Mouse (Mus musculus) liver, embryonic 14.5 days (tissue): Measurements from ENCODE around the gene Il10.

Experiments
- CTCF ChIP-seq: IDR thresholded peaks from 2 replicates; pipeline ENCODE4 v1.5.1; 2016; ENCODE audit warnings: antibody characterized with exemption, low read depth, control low read depth
- EP300 ChIP-seq: IDR thresholded peaks from 2 replicates; pipeline ENCODE4 v1.6.1; 2016; ENCODE audit warnings: antibody characterized with exemption, low read depth

- TF ChIP-seq CTCF (no peak), EP300 (no peak)
These were observed 32.6 kb upstream of the Il10 start for GRCm38 (mm10) chr1:130987001-130987400.
